Comparison of ENCODE assay signal across 8 mouse cellular contexts in the genomic region with DNA sequence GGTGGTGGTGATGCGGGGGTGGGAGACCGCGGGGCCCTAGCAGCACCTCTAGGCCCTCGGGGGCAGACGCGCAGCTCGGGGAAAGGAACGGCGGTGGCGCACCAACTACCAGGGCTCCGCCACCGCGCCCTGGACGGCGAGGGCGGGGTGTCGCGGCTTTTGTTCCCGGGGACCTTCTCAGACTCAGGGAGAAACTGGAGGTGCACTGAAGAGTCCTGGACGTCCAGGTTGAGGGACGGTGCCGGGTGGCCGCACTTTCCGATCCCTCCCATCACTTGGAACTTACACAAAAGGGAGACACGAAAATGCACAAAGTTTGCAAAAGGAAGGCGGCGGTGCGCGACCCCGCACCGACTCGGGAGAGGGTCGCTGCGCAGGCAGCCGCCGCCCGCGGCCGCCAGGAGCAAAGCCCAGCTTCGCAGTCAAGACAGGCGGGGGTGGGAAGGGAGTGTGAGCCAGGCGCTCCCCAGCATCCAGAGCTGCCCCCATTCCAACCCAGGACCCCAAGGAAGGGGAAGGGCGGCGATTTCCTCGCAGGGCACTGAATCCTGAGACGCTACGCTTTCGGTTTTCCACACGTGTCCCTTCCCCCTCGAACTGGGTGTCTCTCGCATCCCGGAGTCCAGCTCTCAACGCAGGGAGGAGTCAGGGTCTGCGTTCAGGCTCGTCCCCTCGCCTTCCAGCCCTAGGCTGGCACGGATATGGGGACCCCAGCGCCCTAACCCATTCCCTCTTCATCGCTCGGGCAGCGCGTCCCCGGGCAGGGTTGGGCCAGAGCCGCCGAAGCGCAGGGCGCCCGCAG. TPM values are rescaled to one million over a fixed set of nuclear protein-coding genes. Genes with fewer than 3 reads are reported as not detected.
DNase-seq lines count a peak whose midpoint lies in the region; ATAC-seq and TF ChIP-seq lines count a peak whose summit lies in the region.

No protein-coding gene starts in this region.

- peak overlapping the region; percentile 46 for H3K4me2 ChIP-seq in embryonic facial prominence, embryonic 11.5 days (ENCODE audit: low read depth, low read length)
- H3K4me2 ChIP-seq in midbrain, embryonic 16.5 days (ENCODE audit: low read length) = peak overlapping the region; percentile 87
- peak overlapping the region; percentile 76 for H3K4me2 ChIP-seq in stomach, embryonic 15.5 days

- no peaks in the 10 kb centered on the region for H3K36me3 ChIP-seq in embryonic facial prominence, embryonic 11.5 days (replicated peaks; ENCODE audit: control insufficient read depth, insufficient read depth, low read depth, low read length)
- H3K36me3 ChIP-seq in liver, adult 2 months (ENCODE audit: control insufficient read depth, insufficient read depth, low read length) = no peaks in the 10 kb centered on the region
- H3K36me3 ChIP-seq in midbrain, embryonic 16.5 days (ENCODE audit: control insufficient read depth, insufficient read depth, low read length) = no peaks in the 10 kb centered on the region; the same call in 1 of the 2 replicates
- H3K36me3 ChIP-seq in stomach, embryonic 15.5 days = no peaks in the 10 kb centered on the region

- DNase-seq in 3134 (ENCODE audit: extremely low read depth, insufficient read length, low spot score) = peak; percentile 83
- DNase-seq in adrenal gland, adult 8-10 months = peak; percentile 54
- DNase-seq in embryonic facial prominence, embryonic 11.5 days (ENCODE audit: low spot score) = peak; percentile 61
- peak; percentile 61 to 66 for DNase-seq in heart, adult 9 months (ENCODE audit: low spot score in 2 of 2)
- DNase-seq in kidney, adult 9 months = peak; percentile 64
- DNase-seq in liver, adult 2 months (ENCODE audit: extremely low read depth, low read depth, low spot score) = no peak

- TF ChIP-seq POLR2A in liver, adult 2 months (IDR thresholded peaks at IDR 0.05; ENCODE audit: extremely low read depth, insufficient read depth, low read length) = no peak

- H3K27ac ChIP-seq in embryonic facial prominence, embryonic 11.5 days (replicated peaks; ENCODE audit: low read depth, low read length) = peak overlapping the region; percentile 78
- H3K27ac ChIP-seq in liver, adult 2 months (replicated peaks; ENCODE audit: insufficient read depth, low read depth, low read length) = peak overlapping the region; percentile 2; the same call in 1 of the 2 replicates
- peak overlapping the region; percentile 96 for H3K27ac ChIP-seq in midbrain, embryonic 16.5 days (ENCODE audit: low read length)
- H3K27ac ChIP-seq in stomach, embryonic 15.5 days = peak overlapping the region; percentile 90

- H3K9me3 ChIP-seq in embryonic facial prominence, embryonic 11.5 days (replicated peaks; ENCODE audit: control insufficient read depth, low read length) = no peaks in the 10 kb centered on the region
- H3K9me3 ChIP-seq in midbrain, embryonic 16.5 days (replicated peaks; ENCODE audit: control insufficient read depth, low read length, poor library complexity, severe bottlenecking) = no peaks in the 10 kb centered on the region
- H3K9me3 ChIP-seq in stomach, embryonic 15.5 days = no peaks in the 10 kb centered on the region

- peaks cover 6% of the 10 kb centered on the region; the same call in 1 of the 2 replicates for H3K79me2 ChIP-seq in liver, adult 2 months (ENCODE audit: control insufficient read depth, insufficient read depth, low read length)

- peak; percentile 81 for ATAC-seq in embryonic facial prominence, embryonic 11.5 days (replicated peaks; ENCODE audit: insufficient number of reproducible peaks, low FRiP score, low TSS enrichment, low read depth)
- ATAC-seq in midbrain, embryonic 16.5 days = peak; percentile 80
- ATAC-seq in stomach, embryonic 15.5 days (ENCODE audit: insufficient read depth, low FRiP score, low read depth) = peak; percentile 37

- TF ChIP-seq CTCF in liver, adult 2 months (IDR thresholded peaks at IDR 0.05; ENCODE audit: low read depth, low read length) = no peak

- H3K4me1 ChIP-seq in embryonic facial prominence, embryonic 11.5 days (ENCODE audit: control insufficient read depth, insufficient read depth, low read length) = peaks cover 3% of the 10 kb centered on the region; the same call in 1 of the 2 replicates
- peaks cover 5% of the 10 kb centered on the region for H3K4me1 ChIP-seq in liver, adult 2 months (ENCODE audit: control insufficient read depth, insufficient read depth, low read length)
- H3K4me1 ChIP-seq in midbrain, embryonic 16.5 days (ENCODE audit: control insufficient read depth, insufficient read depth, low read length) = peaks cover 28% of the 10 kb centered on the region
- peaks cover 21% of the 10 kb centered on the region for H3K4me1 ChIP-seq in stomach, embryonic 15.5 days

- peak overlapping the region; percentile 92 for H3K4me3 ChIP-seq in embryonic facial prominence, embryonic 11.5 days (ENCODE audit: low read depth, low read length)
- H3K4me3 ChIP-seq in liver, adult 2 months (ENCODE audit: insufficient read depth, low read depth, low read length) = peak overlapping the region; percentile 73
- H3K4me3 ChIP-seq in midbrain, embryonic 16.5 days (ENCODE audit: low read depth, low read length) = peak overlapping the region; percentile 80
- H3K4me3 ChIP-seq in stomach, embryonic 15.5 days (replicated peaks) = peak overlapping the region; percentile 90

- under 1% methylated on average over 64 of the region's 68 CpGs for WGBS in embryonic facial prominence, embryonic 11.5 days
- under 1% methylated on average over 68 of the region's 68 CpGs for WGBS in liver, adult 2 months
- under 1% methylated on average over 66 of the region's 68 CpGs for WGBS in midbrain, embryonic 16.5 days
- WGBS in stomach, embryonic 15.5 days = under 1% methylated on average over 68 of the region's 68 CpGs

- no peaks in the 10 kb centered on the region for H3K27me3 ChIP-seq in embryonic facial prominence, embryonic 11.5 days (ENCODE audit: control insufficient read depth, insufficient read depth, low read length)
- no peaks in the 10 kb centered on the region for H3K27me3 ChIP-seq in liver, adult 2 months (ENCODE audit: control insufficient read depth, insufficient read depth, low read length)
- no peaks in the 10 kb centered on the region for H3K27me3 ChIP-seq in midbrain, embryonic 16.5 days (ENCODE audit: control insufficient read depth, insufficient read depth, low read depth, low read length)
- no peaks in the 10 kb centered on the region for H3K27me3 ChIP-seq in stomach, embryonic 15.5 days (replicated peaks)

- H3K9ac ChIP-seq in embryonic facial prominence, embryonic 11.5 days (replicated peaks; ENCODE audit: low read length) = peak overlapping the region; percentile 88
- H3K9ac ChIP-seq in liver, adult 2 months (ENCODE audit: low read depth, low read length) = peak overlapping the region; percentile 93
- peak overlapping the region; percentile 99 for H3K9ac ChIP-seq in midbrain, embryonic 16.5 days (ENCODE audit: low read depth, low read length)
- peak overlapping the region; percentile 86 for H3K9ac ChIP-seq in stomach, embryonic 15.5 days

RNA-seq across cellular contexts. Expression of a gene that starts 0.8 kb away (rescaled TPM):
- total RNA-seq in adrenal gland, adult 8-10 months (2022) = 100 to 1,000 TPM; 320 to 378 (median 351) TPM
- polyA plus RNA-seq in embryonic facial prominence, embryonic 11.5 days (2014; fragmentation: Nextera tagmentation; extraction: Ambion mirVana) = 146 and 157 TPM in 2 replicates
- total RNA-seq in liver, adult 2 months (2014; rRNA removed) = 29.9 and 40.0 TPM in 2 replicates
- polyA plus RNA-seq in liver, adult 2 months (2012; rRNA removed) = 27.1 and 28.9 TPM in 2 replicates
- polyA plus RNA-seq in midbrain, embryonic 16.5 days (2015; fragmentation: Nextera tagmentation; extraction: Ambion mirVana) = 436 and 470 TPM in 2 replicates
- 175 and 185 TPM in 2 replicates for polyA plus RNA-seq in stomach, embryonic 15.5 days (2015; fragmentation: Nextera tagmentation; extraction: Ambion mirVana)

Comparison
In these comparisons a context has a peak if more than half of its experiments do, and no peak if none do; other contexts are left out.
1. H3K27ac ChIP-seq: peak in every context shown above with its lines; median percentile 96 in midbrain, embryonic 16.5 days; 90 in stomach, embryonic 15.5 days; 78 in embryonic facial prominence, embryonic 11.5 days; 2 in liver, adult 2 months.